Mouse (Mus musculus) gastrocnemius, postnatal 25 days (tissue): Measurements from ENCODE around the gene Sirt4. TPM values are rescaled to one million over a fixed set of nuclear protein-coding genes. Genes with fewer than 3 reads are reported as not detected.
"Not testable (repeated sequence)": the region's sequence is repeated elsewhere in the genome, so short reads cannot be mapped to it uniquely, and the experiment has no call there.

Source experiments
- DNase-seq: peaks from one replicate; pipeline ENCODE4 v3.0.0; 2022
- total RNA-seq, 2 experiments: library from RNA; stranded (reverse); gene quantifications; 1 replicate in 1 of 2; 2 replicates in 1 of 2; pipeline ENCODE4 v1.2.3; 2021

Sirt4 gene
- total RNA-seq, 2 experiments from 2014 or later = 13.8 to 14.1 TPM

GRCm38 (mm10) chr5:115470766-115471531, 13.6 kb downstream of the Sirt4 start:
- DNase-seq = no peak

GRCm38 (mm10) chr5:115469791-115470190, 14.7 kb downstream of the Sirt4 start:
- no peak for DNase-seq

DNA sequence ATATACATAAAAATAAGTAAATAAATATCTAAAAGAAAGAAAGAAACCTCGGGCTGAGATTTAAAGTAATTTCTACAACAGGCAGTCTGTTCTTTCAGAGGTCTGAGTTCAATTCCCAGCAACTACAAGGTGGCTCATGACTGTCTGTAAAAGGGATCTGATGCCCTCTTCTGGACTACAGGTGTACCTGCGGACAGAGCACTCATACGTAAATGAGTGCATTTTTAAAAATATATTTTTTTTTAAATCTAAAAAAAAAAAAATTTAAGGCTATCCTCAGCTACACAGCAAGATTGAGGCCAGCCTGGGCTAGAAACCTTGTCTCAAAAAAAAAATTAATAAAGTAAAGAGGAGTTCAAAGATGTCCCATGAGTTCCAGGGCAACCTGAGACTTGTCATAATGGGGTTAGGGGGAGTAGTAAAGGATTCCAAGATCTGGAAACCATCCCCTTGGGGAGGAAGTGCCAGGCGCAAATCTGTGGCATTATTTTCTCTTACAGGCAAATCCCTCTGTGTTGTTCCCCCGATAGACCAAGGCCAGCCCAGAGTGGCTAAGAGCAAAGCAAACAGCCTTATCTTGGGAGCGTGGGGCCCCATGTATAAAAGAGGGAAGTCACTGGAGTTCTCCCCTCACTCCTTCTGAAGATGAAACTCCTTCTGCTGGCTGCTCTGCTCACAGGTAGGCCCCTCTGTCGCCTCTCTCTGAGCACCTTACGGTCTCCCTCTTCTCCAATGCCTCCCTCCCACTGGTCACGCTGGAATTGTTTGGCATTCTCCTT, 18.7 kb downstream of the Sirt4 start, which contains the start of gene Pla2g1b:
TSS of gene Pla2g1b (plus strand) at position 621 of the 779 bp plus-strand sequence.
- no peak for DNase-seq

DNA sequence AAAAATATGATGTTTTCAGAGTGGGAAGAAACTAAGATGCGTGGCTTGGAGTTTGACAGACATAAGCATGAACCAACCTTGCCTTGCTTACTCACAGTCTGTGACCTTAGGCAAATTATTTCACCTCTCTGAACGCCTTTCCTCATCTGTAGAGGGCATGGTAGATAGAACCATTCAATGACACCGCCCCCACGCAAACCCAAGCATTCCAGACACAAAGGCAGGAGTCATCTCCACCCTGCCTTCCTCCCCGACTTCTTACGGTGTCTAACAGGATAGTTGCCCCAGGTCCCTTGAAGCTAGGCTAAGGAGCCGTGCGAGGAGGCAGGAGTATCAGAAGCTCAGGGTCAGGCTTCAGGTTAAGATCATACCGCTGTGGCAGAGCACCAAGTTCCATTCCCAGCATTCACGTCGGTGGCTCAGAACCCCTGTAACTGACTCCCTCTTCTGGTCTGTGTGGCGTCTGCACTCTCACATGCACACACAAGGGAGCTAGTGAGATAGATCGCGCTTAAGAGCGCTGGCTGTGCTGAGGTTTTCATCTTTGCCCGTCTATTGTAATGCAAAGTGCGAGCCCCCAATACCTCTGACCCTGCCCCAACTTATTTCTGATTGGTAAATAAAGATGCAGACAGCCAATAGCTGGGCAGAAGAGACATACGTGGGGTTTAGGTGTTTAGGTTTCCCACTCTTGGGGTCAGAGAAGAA, 20.0 kb downstream of the Sirt4 start:
- no peak for DNase-seq

DNA sequence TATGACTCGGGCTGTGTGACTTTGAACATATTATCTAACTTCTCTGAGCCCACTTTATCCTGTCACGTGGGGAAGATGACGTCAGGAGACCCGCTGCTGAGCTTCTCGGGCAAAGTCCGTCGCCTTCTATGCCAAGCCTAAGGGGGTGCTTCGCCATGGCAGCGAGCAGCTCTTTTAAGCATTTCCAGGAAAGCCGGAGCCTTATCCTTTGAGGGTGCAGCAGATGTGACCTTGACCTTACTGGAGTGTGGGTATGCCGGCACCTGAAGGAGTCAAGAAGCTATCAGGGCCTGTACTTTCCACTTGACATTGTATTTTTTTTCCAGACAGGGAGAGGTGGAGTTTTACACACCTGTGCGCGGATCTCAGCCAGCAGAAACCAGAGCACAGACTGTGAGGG, 25.6 kb downstream of the Sirt4 start:
- no peak for DNase-seq

DNA sequence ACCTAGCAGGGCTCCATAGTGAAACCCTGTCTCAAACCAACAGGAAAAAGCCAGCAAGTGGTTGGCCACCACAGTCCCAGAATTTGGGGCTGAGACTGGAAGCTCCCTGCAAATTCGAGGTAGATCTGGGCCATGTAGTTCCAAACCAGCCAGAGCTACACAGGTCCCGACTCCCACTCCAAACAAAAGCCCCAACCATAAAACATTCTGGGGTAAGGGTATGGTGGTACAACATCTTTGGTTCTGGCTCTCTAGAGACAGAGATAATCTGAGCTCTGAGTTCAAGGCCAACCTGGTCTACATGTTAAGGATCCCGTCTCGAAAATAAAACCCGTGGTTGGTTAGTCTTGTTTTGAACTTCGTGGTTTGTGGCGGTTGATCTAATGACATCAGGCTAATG, 28.7 kb downstream of the Sirt4 start:
- DNase-seq = no peak

- DNase-seq = no peak
These were observed 30.0 kb downstream of the Sirt4 start for GRCm38 (mm10) chr5:115454422-115455090.

DNA sequence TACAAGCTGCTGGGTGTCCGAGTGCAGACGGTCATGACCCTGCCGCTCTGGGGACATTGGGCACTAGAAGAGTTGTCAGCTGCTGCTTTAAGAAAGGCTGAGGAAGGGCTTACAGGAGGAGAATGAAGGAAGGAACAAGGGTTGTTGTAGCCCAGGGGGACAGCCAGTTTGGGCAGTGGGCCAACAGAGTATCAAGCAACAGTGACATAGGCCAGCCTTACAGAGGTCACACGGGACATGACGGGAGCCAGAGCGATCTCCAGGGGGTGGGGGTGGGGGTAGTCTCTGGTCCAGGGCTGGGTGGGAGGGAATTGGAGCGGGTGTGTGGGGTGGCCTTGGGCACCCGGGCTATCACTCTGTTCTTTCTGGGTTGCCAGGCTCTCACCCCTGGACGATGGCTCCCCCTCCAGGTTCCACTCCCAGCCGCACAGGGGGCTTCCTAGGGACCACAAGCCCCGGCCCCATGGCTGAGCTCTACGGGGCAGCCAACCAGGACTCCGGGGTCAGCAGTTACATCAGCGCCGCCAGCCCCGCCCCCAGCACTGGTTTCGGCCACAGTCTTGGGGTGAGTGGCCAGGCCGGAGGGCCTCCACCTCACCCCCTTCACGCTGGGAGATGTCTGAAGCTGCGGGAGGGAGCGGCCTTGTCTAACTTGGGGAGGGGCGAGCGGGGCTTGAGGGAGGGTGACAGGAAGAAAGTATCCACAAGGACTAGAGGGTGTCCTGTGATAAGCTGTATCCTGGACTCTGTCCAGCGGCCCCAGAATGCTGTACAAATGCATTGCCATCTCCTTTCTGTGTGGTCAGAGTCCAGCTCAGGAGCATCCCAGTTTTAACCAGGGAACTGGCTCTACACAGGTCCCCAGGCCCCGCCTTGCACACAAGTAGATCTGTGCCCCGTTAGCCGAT, 33.9 kb downstream of the Sirt4 start:
- no peak for DNase-seq

GRCm38 (mm10) chr5:115449247-115449646, 35.3 kb downstream of the Sirt4 start:
- DNase-seq = no peak

GRCm38 (mm10) chr5:115447108-115447507, 37.4 kb downstream of the Sirt4 start:
- DNase-seq = no peak

DNA sequence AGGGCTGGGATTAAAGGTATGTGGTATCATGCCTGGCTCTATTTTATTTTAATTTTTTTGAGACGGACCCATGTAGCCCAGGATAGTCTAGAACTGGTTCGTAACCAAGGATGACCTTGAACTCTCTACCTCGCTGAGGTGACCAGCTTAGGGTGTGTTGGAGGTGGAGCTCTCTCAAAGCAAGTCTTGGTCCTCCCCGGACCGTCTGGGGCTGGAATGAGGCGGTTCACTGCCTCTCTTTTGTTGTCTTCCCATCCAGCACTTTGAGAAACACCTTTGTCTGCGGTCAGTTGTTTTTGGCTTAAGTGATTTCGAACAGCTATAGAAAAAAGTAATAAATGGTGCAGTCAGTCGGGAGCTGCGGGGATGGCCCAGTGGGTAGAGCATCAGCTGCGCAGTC, 40.4 kb downstream of the Sirt4 start:
- no peak for DNase-seq

DNA sequence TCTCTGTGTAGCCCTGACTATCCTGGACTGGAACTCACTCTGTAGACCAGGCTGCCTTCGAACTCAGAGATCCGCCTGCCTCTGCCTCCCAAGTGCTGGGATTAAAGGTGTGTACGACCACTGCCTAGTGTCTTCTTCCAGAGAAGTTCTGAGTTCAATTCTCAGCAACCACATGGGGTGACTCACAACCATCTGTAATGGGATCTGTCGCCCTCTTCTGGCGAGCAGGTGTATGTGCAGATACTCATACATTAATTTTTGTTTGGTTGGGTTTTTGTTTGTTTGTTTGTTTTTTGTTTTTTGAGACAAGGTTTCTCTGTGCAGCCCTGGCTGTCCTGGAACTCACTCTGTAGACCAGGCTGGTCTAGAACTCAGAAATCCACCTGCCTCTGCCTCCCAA, 41.9 kb downstream of the Sirt4 start:
- not testable (repeated sequence) for DNase-seq

- DNase-seq = peak; percentile 38
These were observed 43.2 kb downstream of the Sirt4 start for GRCm38 (mm10) chr5:115441205-115441849.

DNA sequence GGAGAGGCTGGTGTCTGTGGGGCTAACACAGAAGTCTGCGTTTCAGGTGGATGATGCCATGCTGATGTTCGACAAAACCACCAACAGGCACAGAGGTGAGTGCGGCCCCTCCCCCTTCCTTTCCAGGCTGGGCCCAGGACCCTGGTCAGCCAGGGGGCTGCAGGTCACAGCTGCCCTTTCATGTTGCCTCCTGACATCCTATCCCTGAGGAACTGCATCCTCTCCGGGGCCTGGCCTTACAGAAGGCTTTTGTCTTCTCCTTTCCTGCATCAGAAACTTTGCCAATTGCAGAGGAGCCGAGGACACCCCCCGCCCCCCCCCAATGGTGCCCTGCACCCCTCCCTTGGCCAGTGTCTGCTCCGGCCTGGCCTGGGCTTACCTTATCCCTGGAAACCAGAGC, 45.9 kb downstream of the Sirt4 start:
- DNase-seq = no peak

- no peak for DNase-seq
These were observed 46.6 kb downstream of the Sirt4 start for GRCm38 (mm10) chr5:115437945-115438315.

DNA sequence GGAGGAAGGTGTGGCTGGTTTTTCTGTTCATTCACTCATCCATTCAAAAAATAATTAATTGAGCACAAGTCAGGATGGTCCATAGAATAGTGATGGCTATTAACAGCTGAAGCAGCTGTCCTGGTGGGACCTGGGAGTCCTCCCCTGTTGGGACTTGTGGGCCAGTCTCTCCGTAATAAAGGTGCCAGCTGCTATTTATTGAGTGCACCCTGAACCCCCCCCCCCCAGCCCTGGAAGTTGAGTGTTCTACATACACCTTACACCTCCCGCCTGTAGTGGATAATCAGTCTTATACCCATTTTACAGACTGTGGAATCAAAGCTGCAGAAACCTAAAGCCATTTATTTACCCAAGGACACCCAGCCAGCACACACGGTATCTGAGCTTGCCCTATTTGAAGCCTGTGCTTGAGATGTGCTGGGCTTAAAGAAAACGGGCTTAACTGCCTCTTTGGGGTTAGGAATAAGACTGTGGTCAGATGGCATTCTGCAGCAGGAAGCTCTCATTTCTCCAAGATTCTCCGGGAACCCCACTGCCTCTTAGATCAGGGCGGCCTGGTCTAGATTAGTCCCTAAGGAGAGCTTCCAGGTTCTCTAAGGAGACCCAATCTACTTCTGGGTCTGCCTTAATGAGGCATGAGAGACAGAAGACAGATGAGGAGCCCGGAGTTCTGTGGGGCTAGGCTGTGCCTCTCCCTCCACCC, 47.1 kb downstream of the Sirt4 start:
- DNase-seq = no peak

DNA sequence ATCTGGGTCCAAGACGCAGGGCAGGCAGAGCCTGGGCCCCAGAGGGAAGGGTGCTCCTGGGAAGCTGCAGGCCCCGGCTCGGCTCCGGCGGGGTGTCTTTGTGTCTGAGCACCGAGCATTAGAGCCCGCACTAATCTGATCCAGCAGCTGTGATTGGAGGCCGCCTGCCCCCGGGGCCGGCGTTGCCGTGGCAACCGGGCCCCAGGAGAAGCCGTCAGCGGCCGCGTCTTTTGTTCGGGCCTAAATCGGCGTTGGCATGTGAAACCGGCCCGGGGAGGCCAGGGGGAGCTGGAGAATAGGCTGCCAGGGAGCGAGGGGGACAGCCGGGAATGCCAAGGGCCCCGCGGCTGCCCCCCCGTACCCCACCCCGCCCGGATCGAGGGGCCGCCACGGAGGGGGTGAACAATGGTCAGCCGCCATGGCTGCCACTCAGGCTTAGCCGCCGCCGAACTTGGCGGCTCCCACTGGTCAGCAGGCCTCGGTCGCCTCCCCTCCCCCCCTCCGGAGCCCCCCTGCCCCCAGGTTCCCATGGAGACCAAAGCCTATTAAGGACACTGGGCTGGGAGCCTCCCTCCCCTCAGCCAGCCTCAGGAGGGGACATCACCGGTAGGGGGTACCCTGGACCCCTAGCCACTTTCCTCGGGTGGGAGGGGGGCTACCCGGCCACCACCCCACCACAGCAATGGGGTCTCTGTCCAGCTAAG, 48.0 kb downstream of the Sirt4 start:
- peak; percentile 50 for DNase-seq

- DNase-seq = no peak
These were observed 48.7 kb downstream of the Sirt4 start for GRCm38 (mm10) chr5:115435755-115436379.
